Mouse (Mus musculus): ENCODE measurements around the gene Fgfr3. TPM values are rescaled to one million over a fixed set of nuclear protein-coding genes. Genes with fewer than 3 reads are reported as not detected.

The Fgfr3 gene
- polyA plus RNA-seq, 1 experiment from 2014 or later, result 23.5 TPM

DNA sequence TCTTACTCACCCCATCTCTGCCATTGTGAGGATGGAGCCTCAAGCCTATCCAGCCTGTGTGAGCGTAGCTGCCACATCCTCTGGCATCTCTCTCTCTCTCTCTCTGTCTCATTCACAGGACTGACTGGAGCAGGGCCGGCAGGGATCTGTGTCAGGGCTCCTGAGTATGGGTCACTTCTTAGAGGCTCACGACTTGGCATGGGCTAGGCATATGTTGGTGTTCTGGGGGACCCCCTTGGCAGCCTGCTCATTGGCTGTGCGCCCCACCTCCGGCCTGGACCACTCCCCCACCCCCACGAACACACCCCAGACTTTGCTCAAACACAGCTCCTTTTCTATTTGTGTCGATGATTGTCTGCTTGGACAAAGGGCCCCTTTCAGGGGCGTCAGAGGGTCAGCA lies 17.5 kb upstream of the Fgfr3 start:
- Histone ChIP-seq H3K9me3 (ENCODE audit: control insufficient read depth, low read depth, low read length) (no peaks in the 10 kb centered on the region), H3K36me3 (ENCODE audit: control insufficient read depth, insufficient read depth, low read length) (no peaks in the 10 kb centered on the region), H3K4me2 (replicated peaks; ENCODE audit: low read depth, low read length) (no peak overlapping the region), H3K4me3 (ENCODE audit: low read depth, low read length) (no peak overlapping the region), H3K27me3 (ENCODE audit: control insufficient read depth, insufficient read depth, low read length) (no peaks in the 10 kb centered on the region), H3K27ac (ENCODE audit: low read length) (no peak overlapping the region), H3K9ac (replicated peaks; ENCODE audit: low read depth, low read length) (no peak overlapping the region), H3K4me1 (ENCODE audit: control insufficient read depth, insufficient read depth, low read length) (peaks cover 21% of the 10 kb centered on the region)
- 54% methylated on average over 8 of the region's 8 CpGs for WGBS
- ATAC-seq (ENCODE audit: insufficient number of reproducible peaks, insufficient read depth, low FRiP score, low read depth), result no peak

DNA sequence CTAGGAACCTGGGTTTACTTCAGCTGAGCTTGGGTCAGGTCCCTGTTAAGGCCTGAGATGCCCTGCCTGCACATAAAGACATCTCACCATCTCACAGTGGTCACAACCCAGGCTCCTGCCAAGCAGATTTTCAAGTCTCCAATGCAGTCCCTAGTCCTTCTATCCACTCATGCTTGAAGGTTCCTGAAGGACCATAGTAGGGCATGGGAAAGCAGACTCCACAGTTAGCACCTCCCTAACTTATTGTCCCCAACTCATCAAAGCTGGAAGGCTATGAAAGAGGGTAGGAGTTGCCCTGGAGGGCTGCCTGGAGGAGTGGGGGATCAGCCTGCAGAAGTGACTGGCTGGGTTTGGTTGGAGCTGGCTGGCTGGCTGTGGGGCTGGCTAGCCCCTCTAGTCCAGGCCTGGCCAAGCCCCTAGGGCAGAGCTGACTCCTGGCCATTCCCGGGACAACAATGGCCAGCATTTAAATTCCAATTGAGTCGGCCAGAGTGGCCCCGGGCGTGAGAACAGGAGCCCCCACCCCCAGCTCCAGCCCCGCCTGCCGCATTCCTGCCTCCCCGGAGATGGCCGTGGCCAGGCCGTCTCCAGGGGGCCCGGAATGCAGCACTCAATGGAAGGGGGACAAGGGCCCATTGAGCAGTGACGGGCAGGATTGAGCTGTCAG lies 16.4 kb upstream of the Fgfr3 start:
- H3K9ac ChIP-seq (replicated peaks; ENCODE audit: low read depth, low read length), result no peak overlapping the region
- WGBS, result 8% methylated on average over 11 of the region's 11 CpGs
- no peaks in the 10 kb centered on the region for H3K9me3 ChIP-seq (ENCODE audit: control insufficient read depth, low read depth, low read length)
- peaks cover 21% of the 10 kb centered on the region for H3K4me1 ChIP-seq (ENCODE audit: control insufficient read depth, insufficient read depth, low read length)
- H3K27ac ChIP-seq (ENCODE audit: low read length), result no peak overlapping the region
- H3K4me2 ChIP-seq (replicated peaks; ENCODE audit: low read depth, low read length), result no peak overlapping the region
- ATAC-seq (ENCODE audit: insufficient number of reproducible peaks, insufficient read depth, low FRiP score, low read depth), result no peak; the same call in 1 of the 2 replicates
- H3K27me3 ChIP-seq (ENCODE audit: control insufficient read depth, insufficient read depth, low read length), result no peaks in the 10 kb centered on the region
- H3K36me3 ChIP-seq (ENCODE audit: control insufficient read depth, insufficient read depth, low read length), result no peaks in the 10 kb centered on the region
- no peak overlapping the region for H3K4me3 ChIP-seq (ENCODE audit: low read depth, low read length)

DNA sequence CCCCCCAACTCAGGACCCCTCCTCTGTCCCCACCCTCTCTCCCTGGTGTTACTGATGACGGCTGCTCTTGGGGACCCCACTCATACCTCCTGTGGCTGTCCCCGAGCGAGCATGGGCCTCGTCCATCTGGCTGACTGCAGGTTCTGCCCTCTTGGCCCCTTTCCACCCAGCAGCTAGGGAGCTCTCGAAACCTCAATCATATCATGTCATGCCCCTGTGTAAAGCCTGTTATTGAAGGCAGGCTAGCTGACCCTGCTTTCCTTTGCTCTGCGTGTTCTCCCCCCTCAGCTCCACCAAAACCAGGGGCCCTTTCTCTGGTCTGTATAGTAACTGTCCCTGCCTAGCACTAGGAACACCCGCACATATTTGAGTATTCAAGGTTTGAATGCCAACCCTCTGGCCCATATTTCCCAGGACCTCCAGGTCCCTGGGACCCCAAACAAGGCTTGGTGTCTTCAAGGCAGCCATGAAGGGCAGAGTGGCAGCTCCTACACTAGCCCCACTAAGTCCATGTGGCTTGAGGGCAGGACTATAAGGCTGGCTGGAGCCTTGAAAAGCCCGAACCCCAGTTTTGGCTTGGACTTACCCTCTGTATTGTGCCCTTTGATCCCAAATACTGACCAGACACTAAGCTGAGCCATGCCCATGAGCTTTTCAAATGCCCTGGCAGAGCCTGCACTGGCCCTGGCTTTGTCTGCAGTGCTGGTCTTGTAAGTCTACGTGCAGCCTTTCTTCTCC lies 15.7 kb upstream of the Fgfr3 start:
- no peak for ATAC-seq (ENCODE audit: insufficient number of reproducible peaks, insufficient read depth, low FRiP score, low read depth)
- Histone ChIP-seq H3K4me3 (ENCODE audit: low read depth, low read length) (no peak overlapping the region), H3K9me3 (ENCODE audit: control insufficient read depth, low read depth, low read length) (no peaks in the 10 kb centered on the region), H3K27ac (ENCODE audit: low read length) (no peak overlapping the region), H3K36me3 (ENCODE audit: control insufficient read depth, insufficient read depth, low read length) (no peaks in the 10 kb centered on the region), H3K9ac (replicated peaks; ENCODE audit: low read depth, low read length) (no peak overlapping the region), H3K4me2 (replicated peaks; ENCODE audit: low read depth, low read length) (no peak overlapping the region), H3K4me1 (ENCODE audit: control insufficient read depth, insufficient read depth, low read length) (peaks cover 21% of the 10 kb centered on the region), H3K27me3 (ENCODE audit: control insufficient read depth, insufficient read depth, low read length) (no peaks in the 10 kb centered on the region)
- 39% methylated on average over 9 of the region's 9 CpGs for WGBS

DNA sequence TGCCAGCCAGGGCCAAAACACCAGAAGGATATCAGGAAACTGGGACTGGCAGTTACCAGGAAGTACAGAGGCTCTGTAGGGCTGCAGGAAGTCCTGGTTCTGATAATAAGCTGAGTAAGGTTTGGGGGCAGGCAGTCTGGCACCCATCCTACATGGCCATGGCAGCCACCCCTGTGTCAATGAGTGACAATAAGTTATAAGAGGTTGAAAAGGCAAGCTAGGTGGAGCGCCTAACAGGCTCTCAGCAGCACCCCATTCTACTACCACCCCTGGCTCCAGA lies 15.2 kb upstream of the Fgfr3 start:
- Histone ChIP-seq H3K36me3 (ENCODE audit: control insufficient read depth, insufficient read depth, low read length) (no peaks in the 10 kb centered on the region), H3K27me3 (ENCODE audit: control insufficient read depth, insufficient read depth, low read length) (no peaks in the 10 kb centered on the region), H3K4me3 (ENCODE audit: low read depth, low read length) (no peak overlapping the region)

DNA sequence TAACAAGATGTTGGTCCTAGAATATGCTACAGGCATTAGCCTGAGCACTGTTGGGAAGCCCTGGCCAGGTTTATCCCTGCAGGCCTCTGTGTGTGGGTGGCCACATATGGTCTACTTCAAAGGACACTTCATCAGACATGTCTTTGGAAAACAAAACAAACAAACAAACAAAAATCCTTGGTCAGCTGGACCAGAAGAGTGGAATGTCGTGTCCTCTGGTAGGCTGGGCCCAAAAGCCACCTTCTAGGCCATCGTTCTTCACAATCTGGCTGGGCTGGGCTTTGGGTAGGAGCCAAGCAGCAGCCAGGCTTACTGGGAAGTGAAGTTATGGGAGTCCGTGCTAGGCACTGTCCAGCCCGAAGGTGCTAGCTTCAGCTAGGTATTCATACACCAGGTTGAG lies 14.3 kb upstream of the Fgfr3 start:
- no peaks in the 10 kb centered on the region for H3K36me3 ChIP-seq (ENCODE audit: control insufficient read depth, insufficient read depth, low read length)
- no peak overlapping the region for H3K4me3 ChIP-seq (ENCODE audit: low read depth, low read length)
- no peaks in the 10 kb centered on the region for H3K9me3 ChIP-seq (ENCODE audit: control insufficient read depth, low read depth, low read length)
- no peak overlapping the region for H3K4me2 ChIP-seq (replicated peaks; ENCODE audit: low read depth, low read length)
- no peak overlapping the region for H3K9ac ChIP-seq (replicated peaks; ENCODE audit: low read depth, low read length)
- no peaks in the 10 kb centered on the region for H3K27me3 ChIP-seq (ENCODE audit: control insufficient read depth, insufficient read depth, low read length)
- no peak overlapping the region for H3K27ac ChIP-seq (ENCODE audit: low read length)
- H3K4me1 ChIP-seq (ENCODE audit: control insufficient read depth, insufficient read depth, low read length), result peaks cover 21% of the 10 kb centered on the region
- ATAC-seq (ENCODE audit: insufficient number of reproducible peaks, insufficient read depth, low FRiP score, low read depth), result no peak
- WGBS, result 50% methylated on average over 4 of the region's 4 CpGs

More for the DNA sequence above, 15.2 kb upstream of the Fgfr3 start:
- Histone ChIP-seq H3K9ac (replicated peaks; ENCODE audit: low read depth, low read length) (no peak overlapping the region), H3K4me1 (ENCODE audit: control insufficient read depth, insufficient read depth, low read length) (peaks cover 21% of the 10 kb centered on the region), H3K9me3 (ENCODE audit: control insufficient read depth, low read depth, low read length) (no peaks in the 10 kb centered on the region), H3K27ac (ENCODE audit: low read length) (no peak overlapping the region), H3K4me2 (replicated peaks; ENCODE audit: low read depth, low read length) (no peak overlapping the region)
- ATAC-seq (ENCODE audit: insufficient number of reproducible peaks, insufficient read depth, low FRiP score, low read depth), result no peak
- WGBS, result 93% methylated on average over 1 of the region's 1 CpGs

DNA sequence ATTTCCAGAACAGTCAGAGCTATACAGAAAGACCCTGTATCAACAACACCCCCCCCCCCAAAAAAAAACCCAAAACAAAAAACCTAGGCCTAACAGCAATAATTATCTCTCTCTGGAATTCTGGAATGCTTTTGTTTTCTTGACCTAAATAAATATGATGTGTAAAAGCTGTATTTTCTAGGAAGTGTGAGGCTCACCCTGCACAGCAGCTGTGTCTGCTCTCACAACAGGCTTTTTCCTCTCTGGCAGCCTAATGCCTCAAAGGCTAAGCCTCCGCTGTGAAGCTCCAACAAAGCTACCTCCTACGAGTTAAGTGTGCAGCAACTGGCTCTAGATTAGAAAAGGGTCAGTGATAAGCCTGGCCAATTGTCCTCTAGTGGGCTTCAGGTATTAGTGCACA lies 12.4 kb upstream of the Fgfr3 start:
- Histone ChIP-seq H3K4me3 (ENCODE audit: low read depth, low read length) (no peak overlapping the region), H3K9ac (replicated peaks; ENCODE audit: low read depth, low read length) (no peak overlapping the region), H3K9me3 (ENCODE audit: control insufficient read depth, low read depth, low read length) (no peaks in the 10 kb centered on the region), H3K36me3 (ENCODE audit: control insufficient read depth, insufficient read depth, low read length) (no peaks in the 10 kb centered on the region), H3K27me3 (ENCODE audit: control insufficient read depth, insufficient read depth, low read length) (no peaks in the 10 kb centered on the region), H3K4me2 (replicated peaks; ENCODE audit: low read depth, low read length) (no peak overlapping the region), H3K27ac (ENCODE audit: low read length) (no peak overlapping the region), H3K4me1 (ENCODE audit: control insufficient read depth, insufficient read depth, low read length) (peaks cover 20% of the 10 kb centered on the region)
- WGBS, result 35% methylated on average over 2 of the region's 2 CpGs
- ATAC-seq (ENCODE audit: insufficient number of reproducible peaks, insufficient read depth, low FRiP score, low read depth), result no peak

DNA sequence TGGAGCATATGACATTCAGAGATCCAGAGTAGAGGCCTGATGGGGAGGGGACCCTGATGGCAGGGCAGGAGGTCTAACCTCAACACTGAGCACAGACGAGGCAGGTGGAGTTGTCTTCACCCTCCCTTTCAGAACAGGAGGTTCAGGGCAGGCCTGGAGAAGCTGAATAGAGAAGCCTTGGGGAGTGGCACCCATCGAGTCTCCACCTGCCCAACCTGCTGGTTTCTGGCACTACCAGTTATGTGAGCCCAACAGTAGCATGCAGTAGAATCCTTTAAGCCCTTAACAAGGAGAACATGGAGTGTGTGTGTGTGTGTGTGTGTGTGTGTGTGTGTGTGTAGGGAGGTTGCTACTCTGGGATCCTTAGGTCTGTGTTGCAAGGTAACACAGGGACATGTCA lies 8.9 kb upstream of the Fgfr3 start:
- Histone ChIP-seq H3K4me1 (ENCODE audit: control insufficient read depth, insufficient read depth, low read length) (0 out of 2 replicates have a peak, but pooled peaks cover 3% of the 10 kb centered on the region), H3K9ac (replicated peaks; ENCODE audit: low read depth, low read length) (no peak overlapping the region), H3K4me2 (replicated peaks; ENCODE audit: low read depth, low read length) (no peak overlapping the region), H3K27me3 (ENCODE audit: control insufficient read depth, insufficient read depth, low read length) (no peaks in the 10 kb centered on the region), H3K36me3 (ENCODE audit: control insufficient read depth, insufficient read depth, low read length) (no peaks in the 10 kb centered on the region), H3K9me3 (ENCODE audit: control insufficient read depth, low read depth, low read length) (no peaks in the 10 kb centered on the region), H3K27ac (ENCODE audit: low read length) (no peak overlapping the region), H3K4me3 (ENCODE audit: low read depth, low read length) (no peak overlapping the region)
- ATAC-seq (ENCODE audit: insufficient number of reproducible peaks, insufficient read depth, low FRiP score, low read depth), result peak; percentile 25
- 59% methylated on average over 2 of the region's 2 CpGs for WGBS

DNA sequence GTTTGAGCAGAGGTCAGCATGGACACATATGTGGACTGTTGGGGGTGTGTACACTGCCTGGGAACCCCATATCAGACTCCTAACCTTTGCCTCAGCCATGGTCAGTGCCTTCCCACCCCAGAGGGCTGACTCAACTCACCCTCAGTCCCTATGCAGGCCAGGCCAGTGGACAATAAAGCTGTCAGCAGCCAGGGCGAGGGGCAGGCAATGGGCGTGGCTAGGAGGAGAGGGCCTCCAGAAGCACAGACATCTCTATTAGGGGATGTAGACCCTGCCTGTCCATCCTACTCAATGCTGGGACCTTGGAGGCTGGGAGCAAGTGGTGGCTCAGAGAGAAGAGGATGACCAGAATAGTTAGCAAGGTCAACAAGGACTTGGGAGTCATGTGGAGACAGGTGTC lies 6.3 kb upstream of the Fgfr3 start:
- Histone ChIP-seq H3K27me3 (ENCODE audit: control insufficient read depth, insufficient read depth, low read length) (no peaks in the 10 kb centered on the region), H3K36me3 (ENCODE audit: control insufficient read depth, insufficient read depth, low read length) (no peaks in the 10 kb centered on the region), H3K4me2 (replicated peaks; ENCODE audit: low read depth, low read length) (no peak overlapping the region), H3K4me1 (ENCODE audit: control insufficient read depth, insufficient read depth, low read length) (0 out of 2 replicates have a peak, but pooled peaks cover 3% of the 10 kb centered on the region), H3K4me3 (ENCODE audit: low read depth, low read length) (no peak overlapping the region), H3K9me3 (ENCODE audit: control insufficient read depth, low read depth, low read length) (no peaks in the 10 kb centered on the region), H3K9ac (replicated peaks; ENCODE audit: low read depth, low read length) (no peak overlapping the region), H3K27ac (ENCODE audit: low read length) (no peak overlapping the region)
- ATAC-seq (ENCODE audit: insufficient number of reproducible peaks, insufficient read depth, low FRiP score, low read depth), result no peak
- WGBS, result 36% methylated on average over 2 of the region's 2 CpGs

DNA sequence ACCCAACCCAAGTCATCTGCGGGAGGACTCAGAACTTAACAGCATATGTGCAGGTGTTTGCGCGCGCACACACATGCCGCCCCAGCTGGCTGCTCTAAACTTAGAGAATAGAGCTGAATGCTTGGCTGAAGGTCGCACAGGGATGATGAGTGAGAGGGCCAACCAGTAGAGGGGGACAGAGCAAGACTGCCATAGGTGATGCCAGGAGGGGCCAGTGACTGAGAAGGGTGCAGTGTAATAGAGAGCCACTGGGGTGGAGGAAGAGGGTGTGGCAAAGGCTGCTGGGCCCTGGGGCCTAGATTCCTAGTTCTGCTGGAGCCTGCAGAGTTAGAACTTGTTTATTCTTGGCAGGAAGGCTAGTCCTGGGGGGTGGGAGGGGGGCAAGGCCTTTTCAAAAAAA lies 5.0 kb upstream of the Fgfr3 start:
- H3K4me2 ChIP-seq (replicated peaks; ENCODE audit: low read depth, low read length), result no peak overlapping the region
- peaks cover 14% of the 10 kb centered on the region; the same call in 1 of the 2 replicates for H3K4me1 ChIP-seq (ENCODE audit: control insufficient read depth, insufficient read depth, low read length)
- no peaks in the 10 kb centered on the region for H3K9me3 ChIP-seq (ENCODE audit: control insufficient read depth, low read depth, low read length)
- H3K27me3 ChIP-seq (ENCODE audit: control insufficient read depth, insufficient read depth, low read length), result no peaks in the 10 kb centered on the region
- no peaks in the 10 kb centered on the region for H3K36me3 ChIP-seq (ENCODE audit: control insufficient read depth, insufficient read depth, low read length)
- no peak overlapping the region for H3K27ac ChIP-seq (ENCODE audit: low read length)
- peak; percentile 59 for ATAC-seq (ENCODE audit: insufficient number of reproducible peaks, insufficient read depth, low FRiP score, low read depth)
- H3K9ac ChIP-seq (replicated peaks; ENCODE audit: low read depth, low read length), result no peak overlapping the region
- 77% methylated on average over 6 of the region's 6 CpGs for WGBS
- no peak overlapping the region for H3K4me3 ChIP-seq (ENCODE audit: low read depth, low read length)

All from stomach, embryonic 14.5 days (tissue).